Mouse (Mus musculus) cerebellum, adult 2 months (tissue): Measurements from ENCODE around the gene Dbndd2.

ENCODE experiments used
- CTCF ChIP-seq: fragments of 200-500 bp; IDR thresholded peaks from 2 replicates; pipeline ENCODE4 v1.5.1; 2011; ENCODE audit warnings: low read depth, mild to moderate bottlenecking, control low read depth, low read length, moderate library complexity, borderline replicate concordance; ENCODE audit not compliant: insufficient read depth
- POLR2A ChIP-seq: fragments of 200-500 bp; IDR thresholded peaks from 2 replicates; pipeline ENCODE4 v1.6.1; 2011; ENCODE audit warnings: low read length, control low read depth, borderline replicate concordance; ENCODE audit not compliant: insufficient read depth

- TF ChIP-seq POLR2A (no peak), CTCF (no peak)
Observed at GRCm38 (mm10) chr2:164445399-164446085, 40.4 kb upstream of the Dbndd2 start.
